Mouse (Mus musculus): ENCODE measurements around the gene Cops9. TPM values are rescaled to one million over a fixed set of nuclear protein-coding genes. Genes with fewer than 3 reads are reported as not detected.

Cops9 gene
- polyA plus RNA-seq (2012; rRNA removed) = 105 and 144 TPM in 2 replicates

- peaks cover 9% of the 10 kb centered on the region; the same call in 1 of the 2 replicates for H3K36me3 ChIP-seq (ENCODE audit: control insufficient read depth, insufficient read depth, low read length)
- H3K4me1 ChIP-seq (replicated peaks; ENCODE audit: control insufficient read depth, insufficient read depth, low read length) = peaks cover 26% of the 10 kb centered on the region
- no peaks in the 10 kb centered on the region for H3K27me3 ChIP-seq (ENCODE audit: control insufficient read depth, insufficient read depth, low read length)
- TF ChIP-seq CTCF (IDR thresholded peaks at IDR 0.05; ENCODE audit: borderline replicate concordance, control insufficient read depth, extremely low read depth, insufficient read depth, low read length, poor library complexity) = 0 out of 2 replicates have a peak, but pooled peaks have one; percentile 44
- peak; percentile 50; the same call in 1 of the 2 replicates for TF ChIP-seq POLR2A (IDR thresholded peaks at IDR 0.05; ENCODE audit: control insufficient read depth, extremely low read depth, insufficient read depth, low read length, poor library complexity)
- H3K4me3 ChIP-seq (ENCODE audit: control insufficient read depth, insufficient read depth, low read length) = peak within 1 kb of the TSS; percentile 67
- DNase-seq = peak; percentile 88
- H3K27ac ChIP-seq (ENCODE audit: control insufficient read depth, insufficient read depth, low read length) = peak within 1 kb of the TSS; percentile 50
- WGBS = 4% methylated on average over 50 of the region's 50 CpGs
Observed at GRCm38 (mm10) chr1:92641514-92642272, at the start of gene Cops9. Cops9 (minus strand) TSS chr1:92641985.

GRCm38 (mm10) chr1:92691166-92691844 lies 49.5 kb upstream of the Cops9 start:
- DNase-seq = no peak
- Histone ChIP-seq H3K4me1 (replicated peaks; ENCODE audit: control insufficient read depth, insufficient read depth, low read length) (no peaks in the 10 kb centered on the region), H3K27ac (ENCODE audit: control insufficient read depth, insufficient read depth, low read length) (no peak overlapping the region), H3K27me3 (ENCODE audit: control insufficient read depth, insufficient read depth, low read length) (no peaks in the 10 kb centered on the region), H3K4me3 (ENCODE audit: control insufficient read depth, insufficient read depth, low read length) (no peak overlapping the region), H3K36me3 (ENCODE audit: control insufficient read depth, insufficient read depth, low read length) (no peaks in the 10 kb centered on the region)
- TF ChIP-seq CTCF (IDR thresholded peaks at IDR 0.05; ENCODE audit: borderline replicate concordance, control insufficient read depth, extremely low read depth, insufficient read depth, low read length, poor library complexity) (no peak), POLR2A (IDR thresholded peaks at IDR 0.05; ENCODE audit: control insufficient read depth, extremely low read depth, insufficient read depth, low read length, poor library complexity) (no peak)
- WGBS = 94% methylated on average over 3 of the region's 3 CpGs

- no peaks in the 10 kb centered on the region for H3K36me3 ChIP-seq (ENCODE audit: control insufficient read depth, insufficient read depth, low read length)
- H3K27me3 ChIP-seq (ENCODE audit: control insufficient read depth, insufficient read depth, low read length) = no peaks in the 10 kb centered on the region
- no peak for TF ChIP-seq POLR2A (IDR thresholded peaks at IDR 0.05; ENCODE audit: control insufficient read depth, extremely low read depth, insufficient read depth, low read length, poor library complexity)
- no peak for TF ChIP-seq CTCF (IDR thresholded peaks at IDR 0.05; ENCODE audit: borderline replicate concordance, control insufficient read depth, extremely low read depth, insufficient read depth, low read length, poor library complexity)
Observed at GRCm38 (mm10) chr1:92686994-92687393, 45.2 kb upstream of the Cops9 start.

GRCm38 (mm10) chr1:92683151-92683550 lies 41.4 kb upstream of the Cops9 start:
- H3K4me1 ChIP-seq (replicated peaks; ENCODE audit: control insufficient read depth, insufficient read depth, low read length) = no peaks in the 10 kb centered on the region
- no peak overlapping the region for H3K4me3 ChIP-seq (ENCODE audit: control insufficient read depth, insufficient read depth, low read length)
- no peaks in the 10 kb centered on the region for H3K27me3 ChIP-seq (ENCODE audit: control insufficient read depth, insufficient read depth, low read length)
- no peak for DNase-seq
- H3K36me3 ChIP-seq (ENCODE audit: control insufficient read depth, insufficient read depth, low read length) = no peaks in the 10 kb centered on the region
- H3K27ac ChIP-seq (ENCODE audit: control insufficient read depth, insufficient read depth, low read length) = no peak overlapping the region
- TF ChIP-seq POLR2A (IDR thresholded peaks at IDR 0.05; ENCODE audit: control insufficient read depth, extremely low read depth, insufficient read depth, low read length, poor library complexity) = no peak
- 78% methylated on average over 8 of the region's 8 CpGs for WGBS

More at GRCm38 (mm10) chr1:92686994-92687393, 45.2 kb upstream of the Cops9 start:
- WGBS = 91% methylated on average over 8 of the region's 8 CpGs
- Histone ChIP-seq H3K4me1 (replicated peaks; ENCODE audit: control insufficient read depth, insufficient read depth, low read length) (no peaks in the 10 kb centered on the region), H3K4me3 (ENCODE audit: control insufficient read depth, insufficient read depth, low read length) (no peak overlapping the region), H3K27ac (ENCODE audit: control insufficient read depth, insufficient read depth, low read length) (no peak overlapping the region)
- no peak for DNase-seq

GRCm38 (mm10) chr1:92680668-92681603 lies 39.2 kb upstream of the Cops9 start:
- DNase-seq = no peak
- TF ChIP-seq CTCF (IDR thresholded peaks at IDR 0.05; ENCODE audit: borderline replicate concordance, control insufficient read depth, extremely low read depth, insufficient read depth, low read length, poor library complexity) (no peak), POLR2A (IDR thresholded peaks at IDR 0.05; ENCODE audit: control insufficient read depth, extremely low read depth, insufficient read depth, low read length, poor library complexity) (no peak)
- H3K4me3 ChIP-seq (ENCODE audit: control insufficient read depth, insufficient read depth, low read length) = no peak overlapping the region
- H3K27ac ChIP-seq (ENCODE audit: control insufficient read depth, insufficient read depth, low read length) = no peak overlapping the region
- 75% methylated on average over 16 of the region's 16 CpGs for WGBS
- no peaks in the 10 kb centered on the region for H3K27me3 ChIP-seq (ENCODE audit: control insufficient read depth, insufficient read depth, low read length)
- H3K4me1 ChIP-seq (replicated peaks; ENCODE audit: control insufficient read depth, insufficient read depth, low read length) = peaks cover 3% of the 10 kb centered on the region; the same call in 1 of the 2 replicates
- H3K36me3 ChIP-seq (ENCODE audit: control insufficient read depth, insufficient read depth, low read length) = no peaks in the 10 kb centered on the region

- Histone ChIP-seq H3K27me3 (ENCODE audit: control insufficient read depth, insufficient read depth, low read length) (no peaks in the 10 kb centered on the region), H3K4me3 (ENCODE audit: control insufficient read depth, insufficient read depth, low read length) (no peak overlapping the region), H3K27ac (ENCODE audit: control insufficient read depth, insufficient read depth, low read length) (no peak overlapping the region), H3K4me1 (replicated peaks; ENCODE audit: control insufficient read depth, insufficient read depth, low read length) (peaks cover 8% of the 10 kb centered on the region; the same call in 1 of the 2 replicates), H3K36me3 (ENCODE audit: control insufficient read depth, insufficient read depth, low read length) (no peaks in the 10 kb centered on the region)
- no peak for DNase-seq
- TF ChIP-seq POLR2A (IDR thresholded peaks at IDR 0.05; ENCODE audit: control insufficient read depth, extremely low read depth, insufficient read depth, low read length, poor library complexity) (no peak), CTCF (IDR thresholded peaks at IDR 0.05; ENCODE audit: borderline replicate concordance, control insufficient read depth, extremely low read depth, insufficient read depth, low read length, poor library complexity) (no peak)
- 44% methylated on average over 5 of the region's 5 CpGs for WGBS
Observed at GRCm38 (mm10) chr1:92678757-92679156, 37.0 kb upstream of the Cops9 start.

Data from thymus, adult 2 months (tissue).